Mouse (Mus musculus) heart, postnatal 0 days (tissue): Measurements from ENCODE around the gene Ago4. TPM values are rescaled to one million over a fixed set of nuclear protein-coding genes. Genes with fewer than 3 reads are reported as not detected.

ENCODE experiments used
- ATAC-seq: fragments of 200-750 bp; cut with Nextera tagmentation; 2 replicates; pipeline ENCODE4 v1.8.0; 2017; ENCODE audit warnings: low read depth, moderate number of reproducible peaks, moderate library complexity; ENCODE audit not compliant: insufficient read depth
- DNase-seq: peaks from one replicate; pipeline ENCODE4 v3.0.0-alpha.2; 2016; ENCODE audit warnings: low spot score
- H3K27ac ChIP-seq: fragments of 300-500 bp; sonication (generic); 2 replicates; pipeline ENCODE4 v1.5.1; 2014; ENCODE audit warnings: low read depth, mild to moderate bottlenecking
- H3K27me3 ChIP-seq: fragments of 300-500 bp; sonication (generic); 2 replicates; pipeline ENCODE4 v1.6.1; 2014; ENCODE audit warnings: low read length, mixed read lengths; ENCODE audit not compliant: control insufficient read depth, insufficient read depth
- H3K36me3 ChIP-seq: fragments of 300-500 bp; sonication (generic); replicated peaks from 2 replicates; pipeline ENCODE4 v1.6.1; 2014; ENCODE audit warnings: low read length, mixed read lengths; ENCODE audit not compliant: control insufficient read depth, insufficient read depth
- H3K4me1 ChIP-seq: fragments of 300-500 bp; sonication (generic); 2 replicates; pipeline ENCODE4 v1.6.1; 2014; ENCODE audit warnings: antibody characterized with exemption; ENCODE audit not compliant: control insufficient read depth, insufficient read depth
- H3K4me2 ChIP-seq: fragments of 300-500 bp; sonication (generic); 2 replicates; pipeline ENCODE4 v1.6.1; 2014; ENCODE audit warnings: low read depth, mild to moderate bottlenecking, low read length, moderate library complexity
- H3K4me3 ChIP-seq: fragments of 300-500 bp; sonication (generic); 2 replicates; pipeline ENCODE4 v1.5.1; 2014; ENCODE audit warnings: low read depth, low read length
- H3K9ac ChIP-seq: fragments of 300-500 bp; sonication (generic); replicated peaks from 2 replicates; pipeline ENCODE4 v1.6.1; 2014; ENCODE audit warnings: low read depth, low read length, mixed read lengths
- H3K9me3 ChIP-seq: fragments of 300-500 bp; sonication (generic); replicated peaks from 2 replicates; pipeline ENCODE4 v1.6.1; 2016; ENCODE audit warnings: low read length; ENCODE audit not compliant: control insufficient read depth
- CTCF ChIP-seq: IDR thresholded peaks from 2 replicates; pipeline ENCODE4 v1.5.1; 2016; ENCODE audit warnings: antibody characterized with exemption, control low read depth, low read depth
- EP300 ChIP-seq: IDR thresholded peaks from 2 replicates; pipeline ENCODE4 v1.6.1; 2016; ENCODE audit warnings: antibody characterized with exemption, low read depth
- WGBS: fragments of 180-500 bp; shearing (Covaris S2); extraction: QIAGEN DNeasy Blood & Tissue Kit; methylation state at CpG from one replicate; pipeline ENCODE4 v1.1.7; 2014; 5-methylcytosine and 5-hydroxymethylcytosine counted together
- polyA plus RNA-seq: library from polyadenylated mRNA; unstranded; fragments of >200 nt; fragmentation: Nextera tagmentation; extraction: Ambion mirVana; gene quantifications from 2 replicates; pipeline ENCODE4 v1.2.1, GENCODE M21; 2015
- total RNA-seq: library from RNA; depleted of rRNA; stranded (reverse); fragments of >200 nt; gene quantifications from 2 replicates; pipeline ENCODE4 v1.2.3, GENCODE M21; 2014; ENCODE audit warnings: low replicate concordance

The Ago4 gene
- total and polyA plus RNA-seq, 2 experiments from 2014 or later, result 0.92 to 1.5 TPM

DNA sequence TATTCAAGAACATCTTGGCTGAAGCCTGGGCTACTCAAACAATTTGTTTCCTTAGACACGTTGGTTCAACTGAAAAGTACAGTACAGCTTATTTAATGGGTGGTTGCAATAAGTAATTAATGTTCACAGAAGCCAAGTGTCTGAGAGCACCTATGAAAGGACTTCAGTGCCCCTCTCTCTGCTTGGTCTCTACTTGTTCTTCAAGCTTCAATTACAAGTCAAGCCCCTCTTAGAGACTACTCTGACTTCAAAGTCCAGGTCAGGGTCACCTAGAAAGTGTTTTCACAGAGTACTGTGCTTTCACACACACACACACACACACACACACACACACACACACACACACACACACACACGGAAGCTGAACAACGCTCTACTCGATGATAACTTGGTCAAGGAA is 39.9 kb downstream of the Ago4 start:
- Histone ChIP-seq H3K4me2 (no peak overlapping the region), H3K27ac (no peak overlapping the region), H3K4me3 (no peak overlapping the region), H3K27me3 (no peaks in the 10 kb centered on the region), H3K9me3 (no peaks in the 10 kb centered on the region), H3K4me1 (no peaks in the 10 kb centered on the region), H3K9ac (no peak overlapping the region), H3K36me3 (peaks cover 10% of the 10 kb centered on the region; the same call in 1 of the 2 replicates)
- no peak for ATAC-seq
- WGBS, result 81% methylated on average over 4 of the region's 4 CpGs
- DNase-seq, result no peak
- no peak for TF ChIP-seq CTCF
- TF ChIP-seq EP300, result no peak

DNA sequence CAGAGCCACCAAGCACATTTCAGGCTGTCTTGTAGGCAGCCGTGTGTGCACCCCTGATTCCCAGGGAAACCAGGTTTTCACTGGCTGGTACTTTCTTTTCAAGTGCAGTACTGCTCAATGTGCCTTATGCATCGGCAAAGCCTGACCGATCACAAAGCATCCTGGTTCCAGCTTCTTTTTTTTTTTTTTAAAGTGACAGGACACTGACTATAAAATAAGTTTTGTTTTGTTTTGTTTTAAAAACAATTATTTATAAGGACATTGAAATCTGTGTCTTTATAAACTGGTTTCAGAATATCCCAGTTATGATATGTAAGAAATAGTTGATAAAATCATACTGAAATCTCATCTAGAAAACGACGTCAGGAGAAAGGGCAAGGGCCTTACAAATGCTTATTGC is 41.3 kb downstream of the Ago4 start:
- Histone ChIP-seq H3K9ac (no peak overlapping the region), H3K4me2 (no peak overlapping the region), H3K27me3 (no peaks in the 10 kb centered on the region), H3K4me1 (no peaks in the 10 kb centered on the region), H3K36me3 (peaks cover 10% of the 10 kb centered on the region; the same call in 1 of the 2 replicates), H3K9me3 (no peaks in the 10 kb centered on the region), H3K27ac (no peak overlapping the region), H3K4me3 (no peak overlapping the region)
- ATAC-seq, result no peak
- DNase-seq, result no peak
- 61% methylated on average over 5 of the region's 5 CpGs for WGBS
- TF ChIP-seq CTCF (no peak), EP300 (no peak)

DNA sequence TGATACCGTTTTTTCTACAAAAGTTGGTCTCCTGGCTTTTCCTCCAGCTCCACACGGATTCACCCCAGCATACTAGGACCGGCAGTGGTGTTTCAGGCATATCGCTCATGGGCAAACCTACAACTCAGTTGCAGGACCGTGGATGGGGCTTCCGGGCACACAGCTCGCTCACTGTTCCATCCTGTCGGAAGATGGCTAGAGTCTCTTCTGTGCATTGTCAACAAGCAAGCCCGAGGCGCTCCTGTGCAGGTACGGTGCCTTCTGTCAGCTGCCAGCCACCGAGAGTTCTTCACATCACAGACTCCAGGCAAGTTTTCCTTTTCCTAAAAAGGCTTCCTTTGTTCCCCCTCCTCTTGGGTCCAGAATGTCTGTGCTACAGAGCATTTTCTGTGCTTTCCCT is 42.5 kb downstream of the Ago4 start:
- DNase-seq, result no peak
- H3K9ac ChIP-seq, result no peak overlapping the region
- WGBS, result 78% methylated on average over 12 of the region's 12 CpGs

DNA sequence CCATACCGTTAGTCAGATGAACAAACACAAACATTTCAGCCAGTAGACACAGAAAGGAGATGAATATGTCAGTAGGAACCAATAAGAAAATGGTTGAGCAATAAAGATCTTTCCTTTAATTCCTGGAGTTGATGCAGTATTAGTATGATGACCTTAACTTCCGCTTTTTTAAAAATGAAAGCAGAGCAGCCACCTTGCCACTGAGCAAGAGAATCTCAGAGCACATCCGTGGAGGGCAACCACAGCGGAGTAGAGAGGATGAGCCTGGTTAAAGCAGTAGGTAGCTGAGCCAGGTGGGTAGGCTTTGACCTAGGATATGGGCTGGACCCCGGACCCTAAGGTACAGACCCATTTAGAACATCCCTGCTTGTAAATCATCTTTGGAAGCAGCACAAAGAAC is 43.5 kb downstream of the Ago4 start:
- DNase-seq (no peak), ATAC-seq (no peak)
- Histone ChIP-seq H3K27ac (no peak overlapping the region), H3K4me1 (no peaks in the 10 kb centered on the region), H3K4me2 (no peak overlapping the region), H3K36me3 (peaks cover 10% of the 10 kb centered on the region; the same call in 1 of the 2 replicates), H3K4me3 (no peak overlapping the region), H3K9ac (no peak overlapping the region), H3K9me3 (no peaks in the 10 kb centered on the region), H3K27me3 (no peaks in the 10 kb centered on the region)
- no peak for TF ChIP-seq EP300
- no peak for TF ChIP-seq CTCF
- 76% methylated on average over 5 of the region's 5 CpGs for WGBS

More for the DNA sequence above, 42.5 kb downstream of the Ago4 start:
- H3K27ac ChIP-seq, result no peak overlapping the region
- TF ChIP-seq CTCF (no peak), EP300 (no peak)
- H3K4me2 ChIP-seq, result no peak overlapping the region
- no peaks in the 10 kb centered on the region for H3K9me3 ChIP-seq
- no peaks in the 10 kb centered on the region for H3K27me3 ChIP-seq
- H3K4me3 ChIP-seq, result no peak overlapping the region
- no peak for ATAC-seq
- H3K36me3 ChIP-seq, result peaks cover 10% of the 10 kb centered on the region; the same call in 1 of the 2 replicates
- no peaks in the 10 kb centered on the region for H3K4me1 ChIP-seq

DNA sequence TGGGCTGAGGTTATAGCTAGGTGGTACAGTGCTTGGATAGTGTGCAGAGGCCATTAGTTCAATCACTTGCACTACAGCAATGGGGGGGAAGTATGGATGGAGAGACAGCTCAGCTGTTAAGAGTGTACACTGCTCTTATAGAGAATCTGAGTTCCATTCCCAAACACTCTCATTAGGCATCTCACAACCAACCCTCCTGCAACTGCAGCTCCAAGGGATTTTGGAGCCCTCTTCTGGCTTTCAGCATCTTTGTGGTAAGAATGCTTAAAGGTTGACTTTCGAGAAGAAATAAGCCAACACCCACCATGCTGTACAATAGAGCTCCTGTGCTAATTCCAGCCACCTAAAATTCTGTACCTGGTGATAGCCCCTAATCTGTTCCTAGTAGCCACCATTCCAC is 47.1 kb downstream of the Ago4 start:
- Histone ChIP-seq H3K36me3 (no peaks in the 10 kb centered on the region), H3K9me3 (no peaks in the 10 kb centered on the region), H3K4me1 (no peaks in the 10 kb centered on the region), H3K9ac (no peak overlapping the region), H3K4me2 (no peak overlapping the region), H3K27ac (no peak overlapping the region), H3K4me3 (no peak overlapping the region), H3K27me3 (no peaks in the 10 kb centered on the region)
- no peak for DNase-seq
- no peak for TF ChIP-seq CTCF
- TF ChIP-seq EP300, result no peak
- 60% methylated on average over 1 of the region's 1 CpGs for WGBS
- ATAC-seq, result no peak

DNA sequence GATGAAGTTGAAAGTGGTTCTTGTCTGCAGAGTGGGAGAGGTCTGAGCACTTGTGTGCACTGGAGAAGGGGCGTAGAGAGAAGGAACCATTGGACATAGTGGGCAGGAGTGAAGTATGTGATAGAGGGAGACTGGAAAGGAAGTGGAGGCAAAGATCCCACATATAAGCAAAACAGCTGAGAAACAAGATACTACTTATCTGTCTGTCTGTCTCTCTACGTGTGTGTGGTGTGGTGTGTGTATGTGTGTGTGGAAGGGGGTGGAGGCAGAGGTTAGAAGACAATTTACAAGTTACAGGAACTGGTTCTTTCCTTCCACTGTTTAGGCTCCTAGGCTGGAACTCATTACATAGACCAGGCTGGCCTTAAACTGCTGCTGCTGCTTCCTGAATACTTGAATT is 48.2 kb downstream of the Ago4 start:
- no peak for ATAC-seq
- 64% methylated on average over 2 of the region's 2 CpGs for WGBS

More for the DNA sequence above, 48.2 kb downstream of the Ago4 start:
- Histone ChIP-seq H3K4me2 (no peak overlapping the region), H3K36me3 (no peaks in the 10 kb centered on the region), H3K4me3 (no peak overlapping the region), H3K4me1 (no peaks in the 10 kb centered on the region), H3K27ac (no peak overlapping the region), H3K9ac (no peak overlapping the region), H3K27me3 (no peaks in the 10 kb centered on the region), H3K9me3 (no peaks in the 10 kb centered on the region)
- DNase-seq, result no peak
- TF ChIP-seq EP300 (no peak), CTCF (no peak)
